Mouse (Mus musculus) intestine, embryonic 16.5 days (tissue): ENCODE data around the gene Mfsd4b5. TPM values are rescaled to one million over a fixed set of nuclear protein-coding genes. Genes with fewer than 3 reads are reported as not detected.
A peak's percentile ranks its signal among the peaks of the same experiment; 100 is the strongest.

ENCODE experiments used
- ATAC-seq: fragments of 200-750 bp; cut with Nextera tagmentation; 2 replicates; pipeline ENCODE4 v1.8.0; 2017; ENCODE audit warnings: moderate TSS enrichment, moderate library complexity
- H3K27ac ChIP-seq: fragments of 300-500 bp; sonication (generic); 2 replicates; pipeline ENCODE4 v1.5.1; 2014; ENCODE audit warnings: mild to moderate bottlenecking, low read length
- H3K27me3 ChIP-seq: fragments of 300-500 bp; sonication (generic); replicated peaks from 2 replicates; pipeline ENCODE4 v1.6.1; 2014; ENCODE audit warnings: low read length, control low read depth, mixed read lengths; ENCODE audit not compliant: control insufficient read depth, insufficient read depth
- H3K36me3 ChIP-seq: fragments of 300-500 bp; sonication (generic); 2 replicates; pipeline ENCODE4 v1.6.1; 2014; ENCODE audit warnings: low read length, control low read depth; ENCODE audit not compliant: control insufficient read depth, insufficient read depth
- H3K4me1 ChIP-seq: fragments of 300-500 bp; sonication (generic); 2 replicates; pipeline ENCODE4 v1.6.1; 2014; ENCODE audit warnings: low read length, control low read depth, mixed read lengths; ENCODE audit not compliant: control insufficient read depth, insufficient read depth
- H3K4me2 ChIP-seq: fragments of 300-500 bp; sonication (generic); 2 replicates; pipeline ENCODE4 v1.6.1; 2014; ENCODE audit warnings: low read depth, low read length, control low read depth
- H3K4me3 ChIP-seq: fragments of 300-500 bp; sonication (generic); 2 replicates; pipeline ENCODE4 v1.5.1; 2014; ENCODE audit warnings: mild to moderate bottlenecking, low read length
- H3K9ac ChIP-seq: fragments of 300-500 bp; sonication (generic); 2 replicates; pipeline ENCODE4 v1.6.1; 2014; ENCODE audit warnings: low read depth, low read length
- H3K9me3 ChIP-seq: fragments of 300-500 bp; sonication (generic); 2 replicates; pipeline ENCODE4 v1.6.1; 2016; ENCODE audit warnings: low read length, control low read depth; ENCODE audit not compliant: control insufficient read depth
- WGBS: fragments of 180-500 bp; shearing (Covaris S2); extraction: QIAGEN DNeasy Blood & Tissue Kit; methylation state at CpG from one replicate; pipeline ENCODE4 v1.1.7; 2014; 5-methylcytosine and 5-hydroxymethylcytosine counted together
- polyA plus RNA-seq: library from polyadenylated mRNA; unstranded; fragments of >200 nt; fragmentation: Nextera tagmentation; extraction: Ambion mirVana; gene quantifications from 2 replicates; pipeline ENCODE4 v1.2.1, GENCODE M21; 2015

Mfsd4b5 gene
- polyA plus RNA-seq, 1 experiment from 2014 or later = 0.29 TPM

GRCm38 (mm10) chr10:39978231-39978630, 8.2 kb downstream of the Mfsd4b5 start:
- Histone ChIP-seq H3K36me3 (no peaks in the 10 kb centered on the region), H3K4me3 (no peak overlapping the region), H3K4me1 (no peaks in the 10 kb centered on the region), H3K9ac (no peak overlapping the region), H3K4me2 (no peak overlapping the region), H3K27ac (no peak overlapping the region), H3K9me3 (peaks cover 7% of the 10 kb centered on the region), H3K27me3 (no peaks in the 10 kb centered on the region)
- WGBS = 85% methylated on average over 1 of the region's 1 CpGs
- ATAC-seq = no peak

- 91% methylated on average over 4 of the region's 4 CpGs for WGBS
- Histone ChIP-seq H3K9me3 (peaks cover 7% of the 10 kb centered on the region), H3K4me3 (no peak overlapping the region)
Observed at GRCm38 (mm10) chr10:39977346-39977745, 9.1 kb downstream of the Mfsd4b5 start.

GRCm38 (mm10) chr10:39975771-39976170, 10.7 kb downstream of the Mfsd4b5 start:
- Histone ChIP-seq H3K27ac (no peak overlapping the region), H3K36me3 (no peaks in the 10 kb centered on the region), H3K9ac (no peak overlapping the region), H3K4me3 (no peak overlapping the region), H3K27me3 (no peaks in the 10 kb centered on the region), H3K4me1 (no peaks in the 10 kb centered on the region), H3K4me2 (no peak overlapping the region), H3K9me3 (peaks cover 7% of the 10 kb centered on the region)
- WGBS = 46% methylated on average over 2 of the region's 2 CpGs
- ATAC-seq = no peak

More at GRCm38 (mm10) chr10:39977346-39977745, 9.1 kb downstream of the Mfsd4b5 start:
- H3K27ac ChIP-seq = no peak overlapping the region
- H3K36me3 ChIP-seq = no peaks in the 10 kb centered on the region
- no peaks in the 10 kb centered on the region for H3K4me1 ChIP-seq
- no peak overlapping the region for H3K4me2 ChIP-seq
- H3K9ac ChIP-seq = no peak overlapping the region
- H3K27me3 ChIP-seq = no peaks in the 10 kb centered on the region
- no peak for ATAC-seq

- no peak overlapping the region for H3K9ac ChIP-seq
- H3K27me3 ChIP-seq = no peaks in the 10 kb centered on the region
- H3K36me3 ChIP-seq = no peaks in the 10 kb centered on the region
- no peaks in the 10 kb centered on the region for H3K4me1 ChIP-seq
- no peak for ATAC-seq
- H3K27ac ChIP-seq = no peak overlapping the region
- no peak overlapping the region for H3K4me3 ChIP-seq
- peaks cover 7% of the 10 kb centered on the region for H3K9me3 ChIP-seq
- no peak overlapping the region for H3K4me2 ChIP-seq
- WGBS = 72% methylated on average over 11 of the region's 11 CpGs
Observed at GRCm38 (mm10) chr10:39974982-39975381, 11.5 kb downstream of the Mfsd4b5 start.

GRCm38 (mm10) chr10:39967512-39967911, 18.9 kb downstream of the Mfsd4b5 start:
- WGBS = 83% methylated on average over 3 of the region's 3 CpGs
- Histone ChIP-seq H3K36me3 (no peaks in the 10 kb centered on the region), H3K9me3 (no peaks in the 10 kb centered on the region), H3K4me1 (no peaks in the 10 kb centered on the region), H3K4me2 (no peak overlapping the region), H3K4me3 (no peak overlapping the region), H3K27ac (no peak overlapping the region), H3K9ac (no peak overlapping the region), H3K27me3 (no peaks in the 10 kb centered on the region)
- ATAC-seq = no peak

GRCm38 (mm10) chr10:39961906-39962305, 24.5 kb downstream of the Mfsd4b5 start:
- 59% methylated on average over 1 of the region's 1 CpGs for WGBS
- no peak for ATAC-seq
- Histone ChIP-seq H3K27me3 (no peaks in the 10 kb centered on the region), H3K36me3 (no peaks in the 10 kb centered on the region), H3K4me1 (peaks cover 3% of the 10 kb centered on the region; the same call in 1 of the 2 replicates), H3K4me2 (no peak overlapping the region), H3K4me3 (no peak overlapping the region), H3K9ac (no peak overlapping the region), H3K9me3 (no peaks in the 10 kb centered on the region), H3K27ac (no peak overlapping the region)

GRCm38 (mm10) chr10:39960441-39960822, 26.0 kb downstream of the Mfsd4b5 start:
- Histone ChIP-seq H3K9ac (no peak overlapping the region; the same call in 1 of the 2 replicates), H3K4me3 (peak overlapping the region; percentile 16; the same call in 1 of the 2 replicates), H3K9me3 (no peaks in the 10 kb centered on the region), H3K4me2 (peak overlapping the region; percentile 91), H3K36me3 (no peaks in the 10 kb centered on the region), H3K27ac (no peak overlapping the region), H3K4me1 (peaks cover 3% of the 10 kb centered on the region; the same call in 1 of the 2 replicates), H3K27me3 (no peaks in the 10 kb centered on the region)
- peak; percentile 75 for ATAC-seq
- WGBS = 41% methylated on average over 11 of the region's 11 CpGs

GRCm38 (mm10) chr10:39959761-39960440, 26.5 kb downstream of the Mfsd4b5 start, which contains the start of gene Mfsd4b3:
TSS of gene Mfsd4b3 (minus strand) at chr10:39960153.
- H3K4me1 ChIP-seq = peaks cover 3% of the 10 kb centered on the region; the same call in 1 of the 2 replicates
- H3K9me3 ChIP-seq = no peaks in the 10 kb centered on the region
- peak within 1 kb of the TSS; percentile 91 for H3K4me2 ChIP-seq
- peak within 1 kb of the TSS; percentile 94 for H3K27ac ChIP-seq
- no peaks in the 10 kb centered on the region for H3K27me3 ChIP-seq
- peak within 1 kb of the TSS; percentile 70 for H3K4me3 ChIP-seq
- H3K36me3 ChIP-seq = no peaks in the 10 kb centered on the region
- peak within 1 kb of the TSS; percentile 84 for H3K9ac ChIP-seq
- ATAC-seq = peak; percentile 99
- under 1% methylated on average over 38 of the region's 38 CpGs for WGBS

GRCm38 (mm10) chr10:39958266-39958665, 28.2 kb downstream of the Mfsd4b5 start:
- H3K4me2 ChIP-seq = no peak overlapping the region
- WGBS = 69% methylated on average over 4 of the region's 4 CpGs
- peaks cover 3% of the 10 kb centered on the region; the same call in 1 of the 2 replicates for H3K4me1 ChIP-seq
- H3K27ac ChIP-seq = no peak overlapping the region
- no peak overlapping the region for H3K4me3 ChIP-seq
- no peak overlapping the region for H3K9ac ChIP-seq
- no peaks in the 10 kb centered on the region for H3K9me3 ChIP-seq
- H3K36me3 ChIP-seq = no peaks in the 10 kb centered on the region
- H3K27me3 ChIP-seq = no peaks in the 10 kb centered on the region
- ATAC-seq = no peak
